Mouse (Mus musculus): ENCODE measurements around the gene Carnmt1. TPM values are rescaled to one million over a fixed set of nuclear protein-coding genes. Genes with fewer than 3 reads are reported as not detected.

Gene Carnmt1
- polyA plus RNA-seq, 1 experiment from 2014 or later: 26.9 TPM

GRCm38 (mm10) chr19:18735901-18736300 is 65.3 kb downstream of the Carnmt1 start:
- Histone ChIP-seq H3K4me3 (no peak overlapping the region), H3K36me3 (no peaks in the 10 kb centered on the region), H3K27me3 (no peaks in the 10 kb centered on the region), H3K9me3 (replicated peaks) (no peaks in the 10 kb centered on the region), H3K4me1 (no peaks in the 10 kb centered on the region), H3K4me2 (replicated peaks) (no peak overlapping the region), H3K9ac (no peak overlapping the region), H3K27ac (no peak overlapping the region)
- no peak for ATAC-seq (ENCODE audit: low FRiP score)
- 95% methylated on average over 4 of the region's 4 CpGs for WGBS

GRCm38 (mm10) chr19:18739146-18739545 is 68.6 kb downstream of the Carnmt1 start:
- H3K9me3 ChIP-seq (replicated peaks): no peaks in the 10 kb centered on the region
- no peak overlapping the region for H3K4me2 ChIP-seq (replicated peaks)
- no peak overlapping the region for H3K9ac ChIP-seq
- no peak overlapping the region for H3K27ac ChIP-seq
- no peak overlapping the region for H3K4me3 ChIP-seq
- ATAC-seq (ENCODE audit: low FRiP score): no peak
- 88% methylated on average over 7 of the region's 7 CpGs for WGBS
- no peaks in the 10 kb centered on the region for H3K4me1 ChIP-seq
- no peaks in the 10 kb centered on the region for H3K27me3 ChIP-seq
- no peaks in the 10 kb centered on the region for H3K36me3 ChIP-seq

- no peaks in the 10 kb centered on the region for H3K27me3 ChIP-seq
- no peak for ATAC-seq (ENCODE audit: low FRiP score)
These were observed 73.4 kb downstream of the Carnmt1 start for GRCm38 (mm10) chr19:18743946-18744345.

GRCm38 (mm10) chr19:18746576-18747340 is 76.2 kb downstream of the Carnmt1 start:
- H3K9me3 ChIP-seq (replicated peaks): no peaks in the 10 kb centered on the region
- 88% methylated on average over 5 of the region's 5 CpGs for WGBS
- peaks cover 16% of the 10 kb centered on the region for H3K27me3 ChIP-seq
- peaks cover 8% of the 10 kb centered on the region; the same call in 1 of the 2 replicates for H3K4me1 ChIP-seq
- ATAC-seq (ENCODE audit: low FRiP score): no peak
- H3K36me3 ChIP-seq: no peaks in the 10 kb centered on the region
- H3K9ac ChIP-seq: no peak overlapping the region
- no peak overlapping the region for H3K4me3 ChIP-seq
- H3K4me2 ChIP-seq (replicated peaks): no peak overlapping the region
- H3K27ac ChIP-seq: no peak overlapping the region

More at GRCm38 (mm10) chr19:18743946-18744345, 73.4 kb downstream of the Carnmt1 start:
- H3K4me1 ChIP-seq: no peaks in the 10 kb centered on the region
- no peak overlapping the region for H3K4me2 ChIP-seq (replicated peaks)
- WGBS: 91% methylated on average over 5 of the region's 5 CpGs
- H3K9ac ChIP-seq: no peak overlapping the region
- H3K36me3 ChIP-seq: no peaks in the 10 kb centered on the region
- no peaks in the 10 kb centered on the region for H3K9me3 ChIP-seq (replicated peaks)
- H3K27ac ChIP-seq: no peak overlapping the region
- H3K4me3 ChIP-seq: no peak overlapping the region

GRCm38 (mm10) chr19:18747379-18747778 is 76.8 kb downstream of the Carnmt1 start:
- 87% methylated on average over 4 of the region's 4 CpGs for WGBS
- Histone ChIP-seq H3K4me3 (no peak overlapping the region), H3K36me3 (no peaks in the 10 kb centered on the region), H3K27me3 (peaks cover 16% of the 10 kb centered on the region), H3K9ac (no peak overlapping the region), H3K27ac (no peak overlapping the region), H3K4me1 (peaks cover 8% of the 10 kb centered on the region; the same call in 1 of the 2 replicates), H3K9me3 (replicated peaks) (no peaks in the 10 kb centered on the region), H3K4me2 (replicated peaks) (no peak overlapping the region)
- ATAC-seq (ENCODE audit: low FRiP score): no peak

GRCm38 (mm10) chr19:18749598-18750339 is 79.2 kb downstream of the Carnmt1 start, which contains the start of gene Trpm6:
Gene Trpm6 (plus strand): TSS chr19:18749983.
- no peaks in the 10 kb centered on the region for H3K36me3 ChIP-seq
- ATAC-seq (ENCODE audit: low FRiP score): no peak
- H3K9ac ChIP-seq: peak within 1 kb of the TSS; percentile 43; the same call in 1 of the 2 replicates
- H3K4me3 ChIP-seq: peak within 1 kb of the TSS; percentile 36
- peak within 1 kb of the TSS; percentile 77 for H3K4me2 ChIP-seq (replicated peaks)
- WGBS: 5% methylated on average over 41 of the region's 41 CpGs
- H3K27ac ChIP-seq: no peak within 1 kb of the TSS
- H3K27me3 ChIP-seq: peaks cover 16% of the 10 kb centered on the region
- peaks cover 8% of the 10 kb centered on the region; the same call in 1 of the 2 replicates for H3K4me1 ChIP-seq
- H3K9me3 ChIP-seq (replicated peaks): no peaks in the 10 kb centered on the region

Other genes starting within 250 kb of the Carnmt1 start
- gene Ostf1, start 38.9 kb upstream of the Carnmt1 start, polyA plus RNA-seq (2016; fragmentation: Nextera tagmentation; extraction: Ambion mirVana): 45.3 and 46.5 TPM in 2 replicates
- gene Nmrk1, start 38.8 kb upstream of the Carnmt1 start, polyA plus RNA-seq (2016; fragmentation: Nextera tagmentation; extraction: Ambion mirVana): 9.2 and 9.9 TPM in 2 replicates
- gene D030056L22Rik, start 42.4 kb downstream of the Carnmt1 start, polyA plus RNA-seq (2016; fragmentation: Nextera tagmentation; extraction: Ambion mirVana): 64.9 and 69.3 TPM in 2 replicates
- 0.19 and 0.43 TPM in 2 replicates for gene Trpm6, start 79.2 kb downstream of the Carnmt1 start, polyA plus RNA-seq (2016; fragmentation: Nextera tagmentation; extraction: Ambion mirVana)

Data from hindbrain, embryonic 12.5 days (tissue).